Mouse (Mus musculus): ENCODE data around the gene Opn1mw. TPM values are rescaled to one million over a fixed set of nuclear protein-coding genes. Genes with fewer than 3 reads are reported as not detected.

Opn1mw gene
- total RNA-seq (2023) = not detected

GRCm38 (mm10) chrX:74127164-74127563, at the start of gene Opn1mw:
Gene Opn1mw (plus strand): TSS chrX:74127464.

GRCm38 (mm10) chrX:74135263-74135662, 8.0 kb downstream of the Opn1mw start, which contains the start of gene Mecp2:
Gene Mecp2 (minus strand): TSS chrX:74135363.

GRCm38 (mm10) chrX:74167738-74168137, 40.5 kb downstream of the Opn1mw start, which contains the start of gene Tex28:
Gene Tex28 (minus strand): TSS chrX:74167838.

GRCm38 (mm10) chrX:74176959-74177358, 49.7 kb downstream of the Opn1mw start, which contains the start of gene Tktl1:
Gene Tktl1 (plus strand): TSS chrX:74177259.

Other genes with a start within 250 kb of the Opn1mw start
- not detected for gene Avpr2, start 235.4 kb upstream of the Opn1mw start, total RNA-seq (2023)
- gene L1cam, start 231.4 kb upstream of the Opn1mw start, total RNA-seq (2023) = 10 to 100 TPM; 39.9 to 56.0 TPM
- gene Arhgap4, start 205.6 kb upstream of the Opn1mw start, total RNA-seq (2023) = 100 to 1,000 TPM; 287 to 307 TPM
- gene Naa10, start 205.5 kb upstream of the Opn1mw start, total RNA-seq (2023) = 10 to 100 TPM; 64.6 to 88.6 TPM
- 1 to 10 TPM; 2.1 to 6.0 TPM for gene Renbp, start 196.6 kb upstream of the Opn1mw start, total RNA-seq (2023)
- 100 to 1,000 TPM in 1 of 2 experiments, 10 to 100 TPM in 1; 96.1 to 110 TPM for gene Hcfc1, start 161.1 kb upstream of the Opn1mw start, total RNA-seq (2023)
- gene Irak1, start 103.5 kb upstream of the Opn1mw start, total RNA-seq (2023) = 100 to 1,000 TPM; 128 to 146 TPM
- gene Mecp2, start 7.9 kb downstream of the Opn1mw start, total RNA-seq (2023) = 10 to 100 TPM; 52.2 to 53.0 TPM
- not detected for gene Tex28, start 40.4 kb downstream of the Opn1mw start, total RNA-seq (2023)
- gene Tktl1, start 49.8 kb downstream of the Opn1mw start, total RNA-seq (2023) = 1 to 10 TPM in 1 of 2 experiments, under 1 TPM in 1; 0.30 to 2.2 TPM
- gene Flna, start 122.4 kb downstream of the Opn1mw start, total RNA-seq (2023) = 100 to 1,000 TPM; 663 to 672 TPM
- gene Emd, start 127.2 kb downstream of the Opn1mw start, total RNA-seq (2023) = 10 to 100 TPM; 64.3 to 65.0 TPM
- gene Rpl10, start 143.3 kb downstream of the Opn1mw start, total RNA-seq (2023) = 100 to 1,000 TPM; 634 to 720 TPM
- gene Taz, start 154.4 kb downstream of the Opn1mw start, total RNA-seq (2023) = 10 to 100 TPM; 64.9 to 73.4 TPM
- 10 to 100 TPM; 10.7 to 13.7 TPM for gene Dnase1l1, start 154.9 kb downstream of the Opn1mw start, total RNA-seq (2023)
- 10 to 100 TPM; 89.1 to 92.3 TPM for gene Atp6ap1, start 169.6 kb downstream of the Opn1mw start, total RNA-seq (2023)
- gene Gdi1, start 177.5 kb downstream of the Opn1mw start, total RNA-seq (2023) = 100 to 1,000 TPM; 194 to 226 TPM
- gene Fam50a, start 185.6 kb downstream of the Opn1mw start, total RNA-seq (2023) = 10 to 100 TPM; 56.6 to 62.8 TPM
- 10 to 100 TPM in 1 of 2 experiments, 1 to 10 TPM in 1; 9.4 to 12.8 TPM for gene Plxna3, start 201.6 kb downstream of the Opn1mw start, total RNA-seq (2023)
- gene Lage3, start 226.2 kb downstream of the Opn1mw start, total RNA-seq (2023) = 10 to 100 TPM; 24.0 to 30.7 TPM
- gene Ubl4a, start 245.8 kb downstream of the Opn1mw start, total RNA-seq (2023) = 10 to 100 TPM; 29.1 to 33.7 TPM
- gene Slc10a3, start 245.9 kb downstream of the Opn1mw start, total RNA-seq (2023) = 10 to 100 TPM; 16.9 to 19.6 TPM